Mouse (Mus musculus) limb, embryonic 10.5 days (tissue): ENCODE data around the gene Scgb1a1. TPM values are rescaled to one million over a fixed set of nuclear protein-coding genes. Genes with fewer than 3 reads are reported as not detected.

Experiments
- DNase-seq: peaks from one replicate; pipeline ENCODE4 v3.0.0-alpha.2; 2017; ENCODE audit warnings: low spot score
- H3K27ac ChIP-seq: fragments of 300-500 bp; sonication (generic); 2 replicates; pipeline ENCODE4 v1.5.1; 2016; ENCODE audit warnings: mild to moderate bottlenecking
- H3K27me3 ChIP-seq: fragments of 300-500 bp; sonication (generic); 2 replicates; pipeline ENCODE4 v1.6.1; 2016; ENCODE audit warnings: low read depth, mild to moderate bottlenecking; ENCODE audit not compliant: poor library complexity, severe bottlenecking
- H3K36me3 ChIP-seq: fragments of 300-500 bp; sonication (generic); 2 replicates; pipeline ENCODE4 v1.6.1; 2016; ENCODE audit warnings: mild to moderate bottlenecking, moderate library complexity
- H3K4me1 ChIP-seq: fragments of 300-500 bp; sonication (generic); 2 replicates; pipeline ENCODE4 v1.6.1; 2016
- H3K4me3 ChIP-seq: fragments of 300-500 bp; sonication (generic); 2 replicates; pipeline ENCODE4 v1.5.1; 2016; ENCODE audit warnings: mild to moderate bottlenecking, moderate library complexity
- H3K9me3 ChIP-seq: fragments of 300-500 bp; sonication (generic); replicated peaks from 2 replicates; pipeline ENCODE4 v1.6.1; 2016; ENCODE audit warnings: mild to moderate bottlenecking
- WGBS: fragments of 180-500 bp; shearing (Covaris S2); methylation state at CpG from one replicate; pipeline ENCODE4 v1.1.7; 2016; 5-methylcytosine and 5-hydroxymethylcytosine counted together
- polyA plus RNA-seq: library from polyadenylated mRNA; unstranded; fragments of >200 nt; fragmentation: Nextera tagmentation; extraction: Ambion mirVana; gene quantifications from 2 replicates; pipeline ENCODE4 v1.2.1, GENCODE M21; 2016

The Scgb1a1 gene
- polyA plus RNA-seq, 1 experiment from 2014 or later = not detected

- Histone ChIP-seq H3K27ac (no peak overlapping the region; the same call in 1 of the 2 replicates), H3K9me3 (no peaks in the 10 kb centered on the region), H3K27me3 (no peaks in the 10 kb centered on the region), H3K4me1 (peaks cover 6% of the 10 kb centered on the region; the same call in 1 of the 2 replicates), H3K36me3 (no peaks in the 10 kb centered on the region), H3K4me3 (no peak overlapping the region)
- WGBS = 84% methylated on average over 7 of the region's 7 CpGs
- DNase-seq = no peak
Observed at GRCm38 (mm10) chr19:9071456-9072156, 16.2 kb downstream of the Scgb1a1 start.

- H3K36me3 ChIP-seq = no peaks in the 10 kb centered on the region
- H3K9me3 ChIP-seq = no peaks in the 10 kb centered on the region
- no peaks in the 10 kb centered on the region for H3K27me3 ChIP-seq
- 89% methylated on average over 2 of the region's 2 CpGs for WGBS
- H3K27ac ChIP-seq = no peak overlapping the region
- H3K4me3 ChIP-seq = no peak overlapping the region
- no peak for DNase-seq
- peaks cover 16% of the 10 kb centered on the region for H3K4me1 ChIP-seq
Observed at GRCm38 (mm10) chr19:9070316-9070715, 17.4 kb downstream of the Scgb1a1 start.

GRCm38 (mm10) chr19:9069687-9070307 lies 18.0 kb downstream of the Scgb1a1 start:
- H3K27ac ChIP-seq = no peak overlapping the region
- DNase-seq = no peak
- peaks cover 16% of the 10 kb centered on the region for H3K4me1 ChIP-seq
- no peaks in the 10 kb centered on the region for H3K27me3 ChIP-seq
- WGBS = 83% methylated on average over 8 of the region's 8 CpGs
- H3K36me3 ChIP-seq = no peaks in the 10 kb centered on the region
- no peaks in the 10 kb centered on the region for H3K9me3 ChIP-seq
- H3K4me3 ChIP-seq = no peak overlapping the region

- DNase-seq = no peak
- WGBS = 86% methylated on average over 5 of the region's 5 CpGs
- no peaks in the 10 kb centered on the region for H3K36me3 ChIP-seq
Observed at GRCm38 (mm10) chr19:9067292-9067691, 20.5 kb downstream of the Scgb1a1 start.

GRCm38 (mm10) chr19:9065621-9066561 lies 21.9 kb downstream of the Scgb1a1 start:
- no peak overlapping the region for H3K27ac ChIP-seq
- no peak overlapping the region for H3K4me3 ChIP-seq
- no peak for DNase-seq
- peaks cover 10% of the 10 kb centered on the region for H3K4me1 ChIP-seq
- 74% methylated on average over 9 of the region's 9 CpGs for WGBS
- no peaks in the 10 kb centered on the region for H3K36me3 ChIP-seq
- no peaks in the 10 kb centered on the region for H3K27me3 ChIP-seq
- H3K9me3 ChIP-seq = no peaks in the 10 kb centered on the region

More at GRCm38 (mm10) chr19:9067292-9067691, 20.5 kb downstream of the Scgb1a1 start:
- no peak overlapping the region for H3K27ac ChIP-seq
- no peaks in the 10 kb centered on the region for H3K27me3 ChIP-seq
- H3K9me3 ChIP-seq = no peaks in the 10 kb centered on the region
- H3K4me1 ChIP-seq = peaks cover 16% of the 10 kb centered on the region
- no peak overlapping the region for H3K4me3 ChIP-seq

- no peaks in the 10 kb centered on the region for H3K27me3 ChIP-seq
- no peak overlapping the region for H3K4me3 ChIP-seq
- peaks cover 10% of the 10 kb centered on the region for H3K4me1 ChIP-seq
- no peak overlapping the region for H3K27ac ChIP-seq
- no peaks in the 10 kb centered on the region for H3K9me3 ChIP-seq
- 87% methylated on average over 3 of the region's 3 CpGs for WGBS
- DNase-seq = no peak
- no peaks in the 10 kb centered on the region for H3K36me3 ChIP-seq
Observed at GRCm38 (mm10) chr19:9063831-9064230, 23.9 kb downstream of the Scgb1a1 start.

GRCm38 (mm10) chr19:9062822-9063221 lies 24.9 kb downstream of the Scgb1a1 start:
- peaks cover 10% of the 10 kb centered on the region for H3K4me1 ChIP-seq
- no peak for DNase-seq
- no peak overlapping the region for H3K4me3 ChIP-seq
- H3K9me3 ChIP-seq = no peaks in the 10 kb centered on the region
- H3K27ac ChIP-seq = no peak overlapping the region
- WGBS = 95% methylated on average over 2 of the region's 2 CpGs
- H3K27me3 ChIP-seq = no peaks in the 10 kb centered on the region
- H3K36me3 ChIP-seq = no peaks in the 10 kb centered on the region

GRCm38 (mm10) chr19:9061221-9061893 lies 26.4 kb downstream of the Scgb1a1 start:
- no peak overlapping the region for H3K27ac ChIP-seq
- no peaks in the 10 kb centered on the region for H3K27me3 ChIP-seq
- H3K9me3 ChIP-seq = no peaks in the 10 kb centered on the region
- H3K36me3 ChIP-seq = no peaks in the 10 kb centered on the region
- H3K4me1 ChIP-seq = peaks cover 8% of the 10 kb centered on the region
- 90% methylated on average over 8 of the region's 8 CpGs for WGBS
- H3K4me3 ChIP-seq = no peak overlapping the region
- DNase-seq = no peak

- H3K27me3 ChIP-seq = no peaks in the 10 kb centered on the region
- H3K9me3 ChIP-seq = no peaks in the 10 kb centered on the region
- no peaks in the 10 kb centered on the region for H3K36me3 ChIP-seq
- DNase-seq = no peak
- no peak overlapping the region for H3K27ac ChIP-seq
- 80% methylated on average over 4 of the region's 4 CpGs for WGBS
- H3K4me3 ChIP-seq = no peak overlapping the region
- H3K4me1 ChIP-seq = no peaks in the 10 kb centered on the region
Observed at GRCm38 (mm10) chr19:9060103-9060502, 27.7 kb downstream of the Scgb1a1 start.

- no peaks in the 10 kb centered on the region for H3K27me3 ChIP-seq
- H3K9me3 ChIP-seq = no peaks in the 10 kb centered on the region
- no peaks in the 10 kb centered on the region for H3K4me1 ChIP-seq
- H3K36me3 ChIP-seq = no peaks in the 10 kb centered on the region
- H3K27ac ChIP-seq = no peak overlapping the region
- 82% methylated on average over 7 of the region's 7 CpGs for WGBS
- no peak overlapping the region for H3K4me3 ChIP-seq
- no peak for DNase-seq
Observed at GRCm38 (mm10) chr19:9059391-9059790, 28.4 kb downstream of the Scgb1a1 start.

- Histone ChIP-seq H3K4me1 (no peaks in the 10 kb centered on the region), H3K4me3 (no peak overlapping the region), H3K27me3 (no peaks in the 10 kb centered on the region), H3K27ac (no peak overlapping the region), H3K36me3 (no peaks in the 10 kb centered on the region), H3K9me3 (no peaks in the 10 kb centered on the region)
- DNase-seq = no peak
- WGBS = 80% methylated on average over 4 of the region's 4 CpGs
Observed at GRCm38 (mm10) chr19:9058944-9059343, 28.8 kb downstream of the Scgb1a1 start.

GRCm38 (mm10) chr19:9058331-9058884 lies 29.4 kb downstream of the Scgb1a1 start:
- H3K4me1 ChIP-seq = no peaks in the 10 kb centered on the region
- 70% methylated on average over 1 of the region's 1 CpGs for WGBS
- no peak for DNase-seq
- H3K27me3 ChIP-seq = no peaks in the 10 kb centered on the region
- H3K4me3 ChIP-seq = no peak overlapping the region
- H3K27ac ChIP-seq = no peak overlapping the region
- H3K9me3 ChIP-seq = no peaks in the 10 kb centered on the region
- no peaks in the 10 kb centered on the region for H3K36me3 ChIP-seq
